Mouse (Mus musculus) ES-Bruce4 (cell line): ENCODE measurements at regions not wholly inside any gene's neighbourhood (a gene's known extent, or its start where the extent isn't known, plus 50 kb on each side); places are given as distances from the start of the nearest gene placed in this dataset.

ENCODE experiments used
- H3K27ac ChIP-seq: 2 replicates; pipeline ENCODE4 v1.5.1; 2012; ENCODE audit warnings: low read length, inconsistent platforms; ENCODE audit not compliant: insufficient read depth
- H3K27me3 ChIP-seq: 2 replicates; pipeline ENCODE4 v1.6.1; 2012; ENCODE audit warnings: mild to moderate bottlenecking, low read length, inconsistent platforms; ENCODE audit not compliant: control insufficient read depth, poor library complexity, insufficient read depth, severe bottlenecking
- H3K36me3 ChIP-seq: 2 replicates; pipeline ENCODE4 v1.6.1; 2012; ENCODE audit warnings: inconsistent platforms, mild to moderate bottlenecking, low read length, moderate library complexity; ENCODE audit not compliant: control insufficient read depth, poor library complexity, insufficient read depth, severe bottlenecking
- H3K4me1 ChIP-seq: one replicate; pipeline ENCODE4 v1.8.1; 2011; ENCODE audit warnings: low read length; ENCODE audit not compliant: control insufficient read depth, insufficient read depth
- H3K4me3 ChIP-seq: 2 replicates; pipeline ENCODE4 v1.5.1; 2011; ENCODE audit warnings: low read depth, mild to moderate bottlenecking, low read length
- H3K9ac ChIP-seq: 2 replicates; pipeline ENCODE4 v1.6.1; 2012; ENCODE audit warnings: low read depth, mild to moderate bottlenecking, inconsistent platforms; ENCODE audit not compliant: poor library complexity, severe bottlenecking
- H3K9me3 ChIP-seq: replicated peaks from 2 replicates; pipeline ENCODE4 v1.6.1; 2012; ENCODE audit warnings: mild to moderate bottlenecking, low read length, inconsistent platforms; ENCODE audit not compliant: control insufficient read depth, poor library complexity, insufficient read depth, severe bottlenecking
- CTCF ChIP-seq: IDR thresholded peaks from one replicate; pipeline ENCODE4 v1.8.1; 2011; ENCODE audit warnings: low read depth, low read length
- EP300 ChIP-seq: IDR thresholded peaks from 2 replicates; pipeline ENCODE4 v1.6.1; 2011; ENCODE audit warnings: low read depth, low read length; ENCODE audit not compliant: insufficient read depth
- POLR2A ChIP-seq: IDR thresholded peaks from one replicate; pipeline ENCODE4 v1.8.1; 2011; ENCODE audit warnings: low read length; ENCODE audit not compliant: insufficient read depth

DNA sequence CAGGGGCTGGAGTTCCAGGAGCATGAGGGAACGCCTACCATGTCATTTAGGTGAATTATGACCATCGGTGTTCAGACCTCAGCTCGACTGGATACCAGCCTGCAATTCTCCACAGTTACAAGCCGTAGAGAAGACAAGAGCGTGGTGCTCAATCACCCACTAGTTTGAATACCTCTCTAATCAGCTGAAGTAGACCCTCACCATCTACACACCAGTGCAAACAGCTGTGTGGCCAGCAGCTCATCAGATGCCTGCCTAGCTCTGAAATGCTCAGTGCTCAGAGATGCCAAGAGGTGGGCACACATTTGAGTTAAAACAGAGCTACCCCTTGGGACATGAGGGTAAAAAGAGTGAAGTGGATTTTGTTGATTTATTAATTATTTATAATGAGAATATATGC, 660.2 kb downstream of the Magi1 start:
- Histone ChIP-seq H3K4me3 (no peak overlapping the region), H3K4me1 (peaks cover 3% of the 10 kb centered on the region), H3K9me3 (peaks cover 4% of the 10 kb centered on the region; the same call in 1 of the 2 replicates), H3K9ac (no peak overlapping the region), H3K27me3 (no peaks in the 10 kb centered on the region), H3K36me3 (peaks cover 3% of the 10 kb centered on the region; the same call in 1 of the 2 replicates), H3K27ac (no peak overlapping the region)
- no peak for TF ChIP-seq POLR2A
- TF ChIP-seq CTCF = no peak
- TF ChIP-seq EP300 = no peak

DNA sequence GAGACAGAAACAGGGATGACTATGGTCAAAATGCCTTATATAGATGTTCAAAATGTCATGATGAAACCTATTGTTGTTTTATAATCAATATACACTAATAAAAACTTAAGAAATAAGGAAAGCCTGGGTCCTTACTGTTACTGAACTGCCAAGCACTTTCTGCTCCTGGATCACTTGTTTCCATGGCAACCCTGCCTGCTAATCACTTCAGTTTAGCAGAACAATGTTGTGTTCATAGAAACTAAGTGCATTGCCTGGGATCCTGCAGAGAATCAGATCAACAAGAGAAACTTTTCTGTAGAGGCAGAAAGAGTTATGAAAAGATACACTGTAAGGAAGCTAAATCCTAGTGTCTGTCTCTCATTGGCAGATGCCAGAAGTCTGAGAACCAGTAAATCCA, 666.8 kb downstream of the Magi1 start:
- Histone ChIP-seq H3K4me1 (peaks cover 2% of the 10 kb centered on the region), H3K36me3 (no peaks in the 10 kb centered on the region), H3K27ac (no peak overlapping the region), H3K9me3 (peaks cover 26% of the 10 kb centered on the region), H3K4me3 (no peak overlapping the region), H3K27me3 (no peaks in the 10 kb centered on the region), H3K9ac (no peak overlapping the region)
- TF ChIP-seq EP300 (no peak), CTCF (no peak), POLR2A (no peak)

DNA sequence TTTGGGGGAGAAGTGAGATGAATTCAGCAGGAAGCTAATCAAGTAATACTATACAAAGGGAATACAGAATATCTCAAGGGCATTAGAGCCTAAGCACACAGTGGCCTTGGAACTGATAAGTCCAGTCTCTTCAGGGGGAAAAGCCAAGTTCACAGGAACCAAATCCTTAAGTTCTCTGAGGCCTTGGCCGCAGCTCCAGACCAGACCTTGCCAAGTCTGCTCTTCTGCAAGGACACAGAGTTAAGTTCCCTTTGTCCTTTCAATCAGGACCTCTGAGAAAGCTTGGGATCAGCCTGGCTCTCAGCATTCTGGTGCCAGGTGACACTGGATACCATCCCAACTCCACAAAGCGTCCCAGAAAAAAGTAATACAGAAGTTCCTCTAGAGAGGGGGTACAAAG, 657.1 kb upstream of the Adamts9 start:
- H3K9ac ChIP-seq = no peak overlapping the region
- H3K4me3 ChIP-seq = no peak overlapping the region
- H3K27ac ChIP-seq = no peak overlapping the region
- no peak for TF ChIP-seq POLR2A
- no peak for TF ChIP-seq EP300
- no peaks in the 10 kb centered on the region for H3K4me1 ChIP-seq
- H3K9me3 ChIP-seq = peaks cover 2% of the 10 kb centered on the region; the same call in 1 of the 2 replicates
- no peaks in the 10 kb centered on the region for H3K27me3 ChIP-seq
- peaks cover 4% of the 10 kb centered on the region for H3K36me3 ChIP-seq

DNA sequence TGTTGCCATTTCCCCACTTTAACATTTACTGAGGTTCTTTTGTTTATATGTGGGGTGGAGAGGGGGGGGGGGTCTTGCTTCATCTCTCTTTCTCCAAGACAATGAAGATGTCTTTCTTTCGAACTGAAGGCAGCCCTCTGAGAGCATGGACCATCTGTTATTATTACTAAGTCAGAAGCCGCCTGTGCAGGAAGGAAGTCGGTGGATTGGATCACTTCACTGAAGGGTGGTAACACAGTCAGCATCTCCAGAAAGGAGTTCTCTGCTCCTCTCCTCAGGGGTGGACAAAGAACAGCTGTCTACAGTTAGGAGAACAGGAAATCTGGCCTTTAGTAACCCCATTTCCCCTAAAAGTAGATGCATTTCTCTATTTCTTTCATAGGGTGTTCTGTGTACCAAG, 656.1 kb upstream of the Adamts9 start:
- Histone ChIP-seq H3K36me3 (peaks cover 4% of the 10 kb centered on the region), H3K9me3 (peaks cover 10% of the 10 kb centered on the region; the same call in 1 of the 2 replicates)
- TF ChIP-seq CTCF = no peak
- TF ChIP-seq POLR2A = no peak
- no peak for TF ChIP-seq EP300

GRCm38 (mm10) chr6:93589935-93590334, 646.6 kb upstream of the Adamts9 start:
- peaks cover 6% of the 10 kb centered on the region for H3K9me3 ChIP-seq
- H3K4me3 ChIP-seq = no peak overlapping the region
- no peaks in the 10 kb centered on the region for H3K36me3 ChIP-seq
- H3K4me1 ChIP-seq = peaks cover 2% of the 10 kb centered on the region
- TF ChIP-seq CTCF (no peak), EP300 (no peak), POLR2A (no peak)
- peak overlapping the region; percentile 94 for H3K27ac ChIP-seq
- H3K9ac ChIP-seq = no peak overlapping the region
- H3K27me3 ChIP-seq = no peaks in the 10 kb centered on the region

More for the DNA sequence above, 656.1 kb upstream of the Adamts9 start:
- no peak overlapping the region for H3K9ac ChIP-seq
- no peak overlapping the region for H3K4me3 ChIP-seq
- H3K4me1 ChIP-seq = no peaks in the 10 kb centered on the region
- no peak overlapping the region for H3K27ac ChIP-seq
- H3K27me3 ChIP-seq = no peaks in the 10 kb centered on the region

- Histone ChIP-seq H3K27ac (no peak overlapping the region), H3K4me1 (peaks cover 2% of the 10 kb centered on the region), H3K4me3 (no peak overlapping the region), H3K27me3 (no peaks in the 10 kb centered on the region), H3K9me3 (peaks cover 2% of the 10 kb centered on the region), H3K9ac (no peak overlapping the region), H3K36me3 (no peaks in the 10 kb centered on the region)
- no peak for TF ChIP-seq POLR2A
- TF ChIP-seq EP300 = no peak
- TF ChIP-seq CTCF = no peak
Observed at GRCm38 (mm10) chr6:93586871-93587270, 643.6 kb upstream of the Adamts9 start.
